Mouse (Mus musculus): ENCODE data around the gene Dyrk1a. TPM values are rescaled to one million over a fixed set of nuclear protein-coding genes. Genes with fewer than 3 reads are reported as not detected.
A peak's percentile ranks its signal among the peaks of the same experiment; 100 is the strongest.
"Not testable (repeated sequence)": the region's sequence is repeated elsewhere in the genome, so short reads cannot be mapped to it uniquely, and the experiment has no call there.

Gene Dyrk1a
- total RNA-seq, 2 experiments from 2014 or later = 43.9 to 59.8 TPM

GRCm38 (mm10) chr16:94680924-94681323, 111.1 kb downstream of the Dyrk1a start:
- no peak for ATAC-seq (replicated peaks; ENCODE audit: low FRiP score, low TSS enrichment, poor library complexity, severe bottlenecking)

- no peak for ATAC-seq (replicated peaks; ENCODE audit: low FRiP score, low TSS enrichment, poor library complexity, severe bottlenecking)
Observed at GRCm38 (mm10) chr16:94681760-94682159, 112.0 kb downstream of the Dyrk1a start.

GRCm38 (mm10) chr16:94683960-94684359, 114.2 kb downstream of the Dyrk1a start:
- no peak for ATAC-seq (replicated peaks; ENCODE audit: low FRiP score, low TSS enrichment, poor library complexity, severe bottlenecking)

- no peak for ATAC-seq (replicated peaks; ENCODE audit: low FRiP score, low TSS enrichment, poor library complexity, severe bottlenecking)
Observed at GRCm38 (mm10) chr16:94693687-94694305, 124.0 kb downstream of the Dyrk1a start.

GRCm38 (mm10) chr16:94697553-94697952, 127.7 kb downstream of the Dyrk1a start:
- peak; percentile 60 for ATAC-seq (replicated peaks; ENCODE audit: low FRiP score, low TSS enrichment, poor library complexity, severe bottlenecking)

- not testable (repeated sequence) for ATAC-seq (replicated peaks; ENCODE audit: low FRiP score, low TSS enrichment, poor library complexity, severe bottlenecking)
Observed at GRCm38 (mm10) chr16:94698234-94698633, 128.4 kb downstream of the Dyrk1a start.

- ATAC-seq (replicated peaks; ENCODE audit: low FRiP score, low TSS enrichment, poor library complexity, severe bottlenecking) = no peak
Observed at GRCm38 (mm10) chr16:94701141-94701540, 131.3 kb downstream of the Dyrk1a start.

GRCm38 (mm10) chr16:94701971-94702370, 132.2 kb downstream of the Dyrk1a start:
- no peak for ATAC-seq (replicated peaks; ENCODE audit: low FRiP score, low TSS enrichment, poor library complexity, severe bottlenecking)

GRCm38 (mm10) chr16:94713480-94714094, 143.8 kb downstream of the Dyrk1a start:
- ATAC-seq (replicated peaks; ENCODE audit: low FRiP score, low TSS enrichment, poor library complexity, severe bottlenecking) = peak; percentile 84

GRCm38 (mm10) chr16:94714483-94714882, 144.7 kb downstream of the Dyrk1a start:
- ATAC-seq (replicated peaks; ENCODE audit: low FRiP score, low TSS enrichment, poor library complexity, severe bottlenecking) = no peak

- no peak for ATAC-seq (replicated peaks; ENCODE audit: low FRiP score, low TSS enrichment, poor library complexity, severe bottlenecking)
Observed at GRCm38 (mm10) chr16:94717051-94717450, 147.2 kb downstream of the Dyrk1a start.

GRCm38 (mm10) chr16:94718919-94719318, 149.1 kb downstream of the Dyrk1a start:
- ATAC-seq (replicated peaks; ENCODE audit: low FRiP score, low TSS enrichment, poor library complexity, severe bottlenecking) = no peak

GRCm38 (mm10) chr16:94719488-94719887, 149.7 kb downstream of the Dyrk1a start:
- ATAC-seq (replicated peaks; ENCODE audit: low FRiP score, low TSS enrichment, poor library complexity, severe bottlenecking) = no peak

GRCm38 (mm10) chr16:94720476-94721153, 150.8 kb downstream of the Dyrk1a start:
- no peak for ATAC-seq (replicated peaks; ENCODE audit: low FRiP score, low TSS enrichment, poor library complexity, severe bottlenecking)

- ATAC-seq (replicated peaks; ENCODE audit: low FRiP score, low TSS enrichment, poor library complexity, severe bottlenecking) = no peak
Observed at GRCm38 (mm10) chr16:94721549-94722006, 151.8 kb downstream of the Dyrk1a start.

- ATAC-seq (replicated peaks; ENCODE audit: low FRiP score, low TSS enrichment, poor library complexity, severe bottlenecking) = no peak
Observed at GRCm38 (mm10) chr16:94722936-94723335, 153.1 kb downstream of the Dyrk1a start.

- peak; percentile 86 for ATAC-seq (replicated peaks; ENCODE audit: low FRiP score, low TSS enrichment, poor library complexity, severe bottlenecking)
Observed at GRCm38 (mm10) chr16:94724061-94724596, 154.3 kb downstream of the Dyrk1a start.

- 0 out of 2 replicates have a peak, but pooled peaks have one; percentile 19 for ATAC-seq (replicated peaks; ENCODE audit: low FRiP score, low TSS enrichment, poor library complexity, severe bottlenecking)
Observed at GRCm38 (mm10) chr16:94724747-94725211, 155.0 kb downstream of the Dyrk1a start.

GRCm38 (mm10) chr16:94729236-94729635, 159.4 kb downstream of the Dyrk1a start:
- no peak for ATAC-seq (replicated peaks; ENCODE audit: low FRiP score, low TSS enrichment, poor library complexity, severe bottlenecking)

GRCm38 (mm10) chr16:94731027-94731426, 161.2 kb downstream of the Dyrk1a start:
- ATAC-seq (replicated peaks; ENCODE audit: low FRiP score, low TSS enrichment, poor library complexity, severe bottlenecking) = no peak

Data from megakaryocyte-erythroid progenitor cell, adult 5-6 weeks (primary cell).